Mouse (Mus musculus) G1E (cell line): ENCODE measurements around the gene Ugt1a5. TPM values are rescaled to one million over a fixed set of nuclear protein-coding genes. Genes with fewer than 3 reads are reported as not detected.
"Not testable (repeated sequence)": the region's sequence is repeated elsewhere in the genome, so short reads cannot be mapped to it uniquely, and the experiment has no call there.

Experiments used
- ATAC-seq: 2 replicates; pipeline ENCODE4 v1.8.0; 2016; ENCODE audit warnings: mild to moderate bottlenecking; ENCODE audit not compliant: insufficient number of reproducible peaks, poor library complexity, low FRiP score, severe bottlenecking; ENCODE audit errors: extremely low read depth
- DNase-seq: peaks from one replicate; pipeline ENCODE4 v3.0.0; 2012; ENCODE audit warnings: low spot score
- H3K27me3 ChIP-seq: 2 replicates; pipeline ENCODE4 v1.6.1; 2012; ENCODE audit warnings: mild to moderate bottlenecking, low read length, inconsistent platforms; ENCODE audit not compliant: insufficient read depth
- H3K36me3 ChIP-seq: replicated peaks from 2 replicates; pipeline ENCODE3; 2012; ENCODE audit warnings: mild to moderate bottlenecking, inconsistent platforms
- H3K4me1 ChIP-seq: 2 replicates; pipeline ENCODE4 v1.6.1; 2012; ENCODE audit warnings: low read depth, low read length, inconsistent platforms, mixed read lengths; ENCODE audit not compliant: insufficient read depth
- H3K4me3 ChIP-seq: 2 replicates; pipeline ENCODE4 v1.5.1; 2012; ENCODE audit warnings: low read depth, mild to moderate bottlenecking, inconsistent platforms, low read length, moderate library complexity, mixed read lengths
- H3K9me3 ChIP-seq: replicated peaks from 2 replicates; pipeline ENCODE4 v1.6.1; 2012; ENCODE audit warnings: inconsistent platforms
- CTCF ChIP-seq: IDR thresholded peaks from 2 replicates; pipeline ENCODE4 v1.5.1; 2012; ENCODE audit warnings: low read depth, low read length, inconsistent platforms, mixed read lengths
- GATA1 ChIP-seq: IDR thresholded peaks from 2 replicates; pipeline ENCODE4 v1.6.1; 2012; ENCODE audit warnings: borderline replicate concordance, low read length, inconsistent platforms, mixed read lengths
- GATA2 ChIP-seq: IDR thresholded peaks from 2 replicates; pipeline ENCODE4 v1.6.1; 2012; ENCODE audit warnings: low read depth, low read length, inconsistent platforms, borderline replicate concordance
- POLR2AphosphoS5 ChIP-seq: IDR thresholded peaks from 2 replicates; pipeline ENCODE4 v1.6.1; 2012; ENCODE audit warnings: low read depth, low read length, inconsistent platforms; ENCODE audit not compliant: insufficient replicate concordance
- TAL1 ChIP-seq: conservative IDR thresholded peaks from 2 replicates; pipeline ENCODE4 v1.6.1; 2012; ENCODE audit warnings: low read depth, low read length, inconsistent platforms, mixed read lengths
- polyA plus RNA-seq: library from polyadenylated mRNA; stranded (reverse); fragments of >175 nt; gene quantifications from 2 replicates; pipeline ENCODE4 v1.2.3, GENCODE M21; 2012
- total RNA-seq, 2 experiments: library from RNA; stranded (forward) in 1 of 2; stranded (reverse) in 1 of 2; fragments of 200-1000 nt in 1 of 2; fragments of >200 nt in 1 of 2; fragmentation: Nextera tagmentation in 1 of 2; gene quantifications; 2 replicates each; pipeline ENCODE4 v1.2.3; 2014 to 2017

Ugt1a5 gene
- total RNA-seq (2014; fragmentation: Nextera tagmentation) (not detected in 2 replicates), total RNA-seq (2017) (0.05 TPM in 1 of 2 replicates, not detected in the other), polyA plus RNA-seq (not detected in 2 replicates)

- peaks cover 2% of the 10 kb centered on the region; the same call in 1 of the 2 replicates for H3K27me3 ChIP-seq
- no peak for TF ChIP-seq CTCF
- TF ChIP-seq TAL1: no peak
- no peak for TF ChIP-seq GATA1
- TF ChIP-seq GATA2: no peak
- TF ChIP-seq POLR2AphosphoS5: no peak
- DNase-seq: no peak
- ATAC-seq: no peak
- H3K4me1 ChIP-seq: no peaks in the 10 kb centered on the region
- H3K36me3 ChIP-seq: no peaks in the 10 kb centered on the region
- H3K9me3 ChIP-seq: 0 out of 2 replicates have a peak, but pooled peaks cover under 1% of the 10 kb centered on the region
- H3K4me3 ChIP-seq: no peak within 1 kb of the TSS
Observed at GRCm38 (mm10) chr1:88165711-88166110, at the start of gene Ugt1a5. Gene Ugt1a5, plus strand, starts transcription at chr1:88166012.

- DNase-seq, H3K27me3 ChIP-seq, H3K4me3 ChIP-seq, H3K9me3 ChIP-seq, H3K36me3 ChIP-seq, H3K4me1 ChIP-seq: not testable (repeated sequence)
- peak; percentile 80 for ATAC-seq
Observed at GRCm38 (mm10) chr1:88120550-88120949, 45.3 kb upstream of the Ugt1a5 start.

DNA sequence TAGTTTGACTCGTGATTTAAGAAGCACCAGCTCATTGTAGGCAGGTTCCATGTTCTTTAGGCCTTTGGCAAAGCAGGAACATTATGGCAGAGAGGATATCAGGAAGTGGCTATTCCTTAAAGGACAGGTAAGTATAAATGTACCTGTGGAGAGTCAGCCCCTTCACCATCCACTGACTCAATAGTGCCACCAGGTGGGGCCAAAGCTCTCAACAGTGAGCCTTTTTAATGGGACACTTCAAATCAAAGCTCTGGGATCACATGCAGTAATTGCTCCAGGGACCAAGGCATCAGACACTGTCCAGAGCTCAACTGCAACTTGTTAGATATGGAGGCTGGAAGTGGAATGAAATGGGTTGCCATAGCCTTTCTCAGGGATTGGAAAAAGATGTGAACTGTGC is 44.3 kb upstream of the Ugt1a5 start:
- not testable (repeated sequence) for ATAC-seq, H3K4me3 ChIP-seq, H3K36me3 ChIP-seq, H3K9me3 ChIP-seq, H3K4me1 ChIP-seq, H3K27me3 ChIP-seq, DNase-seq

DNA sequence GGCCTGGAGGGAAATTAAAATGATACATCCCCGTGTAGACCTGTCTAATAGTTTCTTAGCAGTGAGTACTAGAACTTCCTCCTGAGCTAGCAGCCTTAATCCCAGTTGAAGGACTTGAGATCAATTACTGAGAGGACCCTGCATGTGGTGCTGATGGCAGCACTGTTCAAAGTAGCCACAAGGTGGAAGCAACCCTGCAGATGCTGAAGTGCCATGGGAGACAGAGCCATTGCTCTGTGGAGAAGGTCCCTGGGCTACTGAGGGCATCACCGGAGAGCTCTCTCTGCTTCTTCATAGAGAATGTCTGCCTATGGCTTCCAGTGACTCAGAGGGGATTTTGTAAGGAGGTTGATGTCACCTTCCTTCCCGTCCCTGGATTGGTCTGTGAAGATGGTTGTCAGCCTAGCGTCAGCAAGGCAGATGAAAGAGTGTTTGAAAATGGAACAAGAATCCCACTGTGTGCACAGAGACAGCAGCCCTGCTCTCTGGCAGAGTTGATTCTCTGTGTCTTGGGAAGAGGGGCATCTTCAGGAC is 39.9 kb upstream of the Ugt1a5 start:
- peaks cover 14% of the 10 kb centered on the region for H3K27me3 ChIP-seq
- not testable (repeated sequence) for H3K4me1 ChIP-seq, H3K4me3 ChIP-seq, H3K9me3 ChIP-seq, DNase-seq, ATAC-seq, H3K36me3 ChIP-seq

GRCm38 (mm10) chr1:88129091-88129490 is 36.7 kb upstream of the Ugt1a5 start:
- Histone ChIP-seq H3K4me1 (peaks cover 16% of the 10 kb centered on the region), H3K27me3 (peaks cover 15% of the 10 kb centered on the region)
- H3K36me3 ChIP-seq, H3K9me3 ChIP-seq, ATAC-seq, DNase-seq, H3K4me3 ChIP-seq: not testable (repeated sequence)

DNA sequence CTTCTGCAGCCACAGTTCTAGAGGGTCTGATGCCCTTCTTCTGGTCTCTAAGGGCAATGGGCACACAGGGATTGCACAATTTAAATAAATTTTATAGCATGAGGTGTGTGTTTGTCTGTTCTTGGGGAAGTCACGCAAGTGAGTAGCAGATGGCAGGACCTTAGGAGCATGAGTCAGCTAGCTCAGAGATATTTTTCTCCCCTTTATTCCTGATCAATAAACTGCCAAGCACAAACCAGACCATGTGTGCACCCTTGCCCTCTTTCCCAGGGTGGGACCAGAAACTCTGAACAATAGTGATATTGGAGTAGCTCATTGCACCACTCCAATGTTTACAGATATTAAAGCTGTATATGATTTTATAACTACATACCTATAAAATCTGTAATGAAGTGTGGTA is 35.6 kb upstream of the Ugt1a5 start:
- ATAC-seq, H3K36me3 ChIP-seq, H3K9me3 ChIP-seq, DNase-seq, H3K4me3 ChIP-seq: not testable (repeated sequence)
- Histone ChIP-seq H3K4me1 (peaks cover 21% of the 10 kb centered on the region), H3K27me3 (peaks cover 13% of the 10 kb centered on the region)

GRCm38 (mm10) chr1:88133908-88134456 is 31.8 kb upstream of the Ugt1a5 start:
- no peak for TF ChIP-seq POLR2AphosphoS5
- no peak for TF ChIP-seq GATA2
- no peak for TF ChIP-seq TAL1
- no peak for TF ChIP-seq GATA1
- no peak for TF ChIP-seq CTCF
- DNase-seq (no peak), ATAC-seq (no peak)
- Histone ChIP-seq H3K4me1 (peaks cover 22% of the 10 kb centered on the region), H3K27me3 (0 out of 2 replicates have a peak, but pooled peaks cover 6% of the 10 kb centered on the region), H3K9me3 (no peaks in the 10 kb centered on the region), H3K36me3 (no peaks in the 10 kb centered on the region), H3K4me3 (no peak overlapping the region)

- not testable (repeated sequence) for H3K9me3 ChIP-seq, H3K4me3 ChIP-seq
- peak; percentile 92 for ATAC-seq
Observed at GRCm38 (mm10) chr1:88134457-88135011, 31.3 kb upstream of the Ugt1a5 start, which contains the start of gene Ugt1a6a. Gene Ugt1a6a, plus strand, starts transcription at chr1:88134809.

DNA sequence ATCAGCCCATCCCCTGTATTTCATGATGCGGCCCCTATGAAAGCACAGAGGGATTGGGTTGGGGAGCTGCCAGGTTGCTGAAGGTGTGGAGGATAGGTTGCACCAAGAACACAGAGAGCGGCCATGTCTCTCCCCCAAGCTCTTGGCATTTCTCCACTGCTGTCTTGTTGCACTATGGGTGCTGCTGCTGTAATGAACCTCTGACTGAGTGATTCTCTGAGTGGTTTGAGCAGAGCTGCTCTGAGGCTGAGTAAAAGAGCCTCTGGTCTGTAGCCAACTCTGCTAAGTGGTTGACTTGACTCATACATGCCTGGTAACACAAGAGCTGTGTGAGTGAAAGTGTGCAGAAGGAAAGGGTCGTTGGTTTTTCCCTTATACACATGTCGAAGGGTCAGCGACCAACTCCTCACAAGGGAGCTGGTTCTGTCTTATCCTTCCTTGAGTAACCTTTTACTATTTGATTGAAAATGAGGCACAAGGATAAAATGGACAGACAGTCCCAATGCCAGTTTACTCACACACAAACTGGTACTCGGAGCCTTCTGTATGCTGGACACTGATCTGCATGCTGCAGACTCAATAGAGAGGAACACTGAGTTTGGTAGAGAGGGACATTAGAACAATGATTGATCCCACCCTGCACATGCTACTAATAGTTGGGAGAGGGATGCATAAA is 30.4 kb upstream of the Ugt1a5 start:
- not testable (repeated sequence) for H3K36me3 ChIP-seq, H3K9me3 ChIP-seq, H3K4me3 ChIP-seq, H3K27me3 ChIP-seq, DNase-seq
- H3K4me1 ChIP-seq: peaks cover 22% of the 10 kb centered on the region
- 0 out of 2 replicates have a peak, but pooled peaks have one; percentile 15 for ATAC-seq

More at GRCm38 (mm10) chr1:88134457-88135011, 31.3 kb upstream of the Ugt1a5 start, which contains the start of gene Ugt1a6a:
- DNase-seq, H3K36me3 ChIP-seq, H3K27me3 ChIP-seq: not testable (repeated sequence)
- H3K4me1 ChIP-seq: peaks cover 22% of the 10 kb centered on the region
